Mouse (Mus musculus): Measurements from ENCODE around the gene Fgfr2.

- TF ChIP-seq EP300 (IDR thresholded peaks at IDR 0.05): no peak
- no peak for TF ChIP-seq CTCF (IDR thresholded peaks at IDR 0.05)
Observed at GRCm38 (mm10) chr7:132773011-132773705, 350.0 kb downstream of the Fgfr2 start.
